Mouse (Mus musculus) stomach, postnatal 0 days (tissue): Measurements from ENCODE around the gene Trim75.

ENCODE experiments used
- CTCF ChIP-seq: IDR thresholded peaks from 2 replicates; pipeline ENCODE4 v1.5.1; 2016; ENCODE audit warnings: antibody characterized with exemption, low read depth, mild to moderate bottlenecking, moderate library complexity
- EP300 ChIP-seq: optimal IDR thresholded peaks from 2 replicates; pipeline ENCODE3; 2016; ENCODE audit warnings: antibody characterized with exemption

DNA sequence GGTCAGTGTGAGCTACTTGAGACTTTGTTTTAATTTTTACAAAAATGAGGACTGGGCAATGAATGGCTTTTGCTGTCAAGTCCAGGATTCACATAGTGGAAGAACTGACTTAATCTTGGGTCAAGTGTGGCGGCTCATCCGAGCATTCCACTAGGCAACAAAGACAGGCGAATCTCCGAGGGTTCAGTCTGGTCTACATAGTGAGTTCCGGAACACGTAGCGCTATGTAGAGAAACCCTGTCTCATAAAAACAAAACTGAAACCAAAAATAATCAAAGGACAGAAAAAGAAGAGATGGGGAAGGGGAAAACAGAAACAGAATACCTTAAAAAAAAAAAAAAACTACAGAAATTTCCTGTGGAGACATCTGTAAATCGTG is 41.2 kb downstream of the Trim75 start:
- TF ChIP-seq EP300, result no peak
- no peak for TF ChIP-seq CTCF
